Mouse (Mus musculus): ENCODE measurements around the gene Car5a. TPM values are rescaled to one million over a fixed set of nuclear protein-coding genes. Genes with fewer than 3 reads are reported as not detected.

The Car5a gene
- polyA plus RNA-seq, 1 experiment from 2014 or later = 0.72 TPM

DNA sequence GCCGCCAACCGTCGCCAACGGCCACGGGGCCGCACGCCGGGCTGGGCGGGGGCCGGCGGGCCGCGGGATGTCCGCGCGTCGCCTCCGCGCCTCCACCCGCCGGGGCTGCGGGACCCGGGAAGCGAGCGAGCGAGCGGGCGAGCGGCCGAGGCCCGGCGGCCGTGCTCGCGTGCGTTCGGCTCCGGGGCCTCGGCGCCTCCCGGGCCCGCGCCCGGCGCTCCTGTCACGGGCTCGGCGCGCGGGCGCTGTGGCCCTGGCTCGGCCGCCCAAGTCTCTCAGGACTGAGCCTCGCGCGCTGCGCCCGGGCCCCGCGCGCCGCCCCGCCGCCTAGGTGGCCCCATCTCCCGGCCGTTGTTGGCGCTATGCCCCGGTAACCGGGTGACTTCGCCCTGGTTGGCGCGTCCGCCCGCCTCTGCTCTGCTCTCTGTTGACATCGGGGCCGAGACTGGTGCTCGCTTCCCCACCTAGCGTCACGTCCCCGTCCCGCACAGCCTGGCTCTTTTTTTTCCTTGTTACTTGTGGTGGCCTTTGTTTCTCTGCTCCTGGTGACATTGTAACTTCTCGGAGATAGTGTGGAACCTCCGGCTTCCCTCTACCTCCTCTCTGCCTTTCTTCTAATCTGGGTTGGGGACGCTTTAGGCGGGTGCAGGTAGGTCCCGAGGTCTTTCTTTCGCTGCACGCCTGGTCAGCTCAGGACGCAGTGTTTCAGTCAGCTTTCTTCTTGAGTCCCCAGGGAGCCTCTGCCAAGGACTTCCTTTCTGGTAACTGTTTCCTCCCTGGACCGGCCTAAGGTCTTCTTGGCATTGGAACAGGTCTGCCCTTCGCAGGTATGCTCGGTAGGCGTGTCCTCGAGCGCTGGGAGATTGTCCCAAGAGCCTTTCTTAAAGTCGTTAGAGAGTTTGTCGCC is 6.3 kb upstream of the Car5a start:
- Histone ChIP-seq H3K4me3 (replicated peaks; ENCODE audit: low read length) (peak overlapping the region; percentile 87), H3K36me3 (ENCODE audit: control insufficient read depth, insufficient read depth) (no peaks in the 10 kb centered on the region), H3K9ac (replicated peaks; ENCODE audit: low read depth, low read length) (peak overlapping the region; percentile 95), H3K27me3 (replicated peaks; ENCODE audit: control insufficient read depth, insufficient read depth, low read length) (no peaks in the 10 kb centered on the region), H3K9me3 (ENCODE audit: control insufficient read depth, low read length) (no peaks in the 10 kb centered on the region), H3K27ac (ENCODE audit: low read length) (peak overlapping the region; percentile 94), H3K4me1 (replicated peaks; ENCODE audit: control insufficient read depth, insufficient read depth, low read length) (peaks cover 38% of the 10 kb centered on the region), H3K4me2 (ENCODE audit: low read length) (peak overlapping the region; percentile 66)
- no peak for ATAC-seq
- under 1% methylated on average over 52 of the region's 97 CpGs for WGBS

GRCm38 (mm10) chr8:121949941-121950748 is 5.4 kb upstream of the Car5a start:
- H3K27ac ChIP-seq (ENCODE audit: low read length) = peak overlapping the region; percentile 94
- peak overlapping the region; percentile 95 for H3K9ac ChIP-seq (replicated peaks; ENCODE audit: low read depth, low read length)
- peak overlapping the region; percentile 87 for H3K4me3 ChIP-seq (replicated peaks; ENCODE audit: low read length)
- H3K4me1 ChIP-seq (replicated peaks; ENCODE audit: control insufficient read depth, insufficient read depth, low read length) = peaks cover 38% of the 10 kb centered on the region
- under 1% methylated on average over 63 of the region's 66 CpGs for WGBS
- H3K4me2 ChIP-seq (ENCODE audit: low read length) = peak overlapping the region; percentile 66
- no peaks in the 10 kb centered on the region for H3K27me3 ChIP-seq (replicated peaks; ENCODE audit: control insufficient read depth, insufficient read depth, low read length)
- ATAC-seq = peak; percentile 97
- H3K9me3 ChIP-seq (ENCODE audit: control insufficient read depth, low read length) = no peaks in the 10 kb centered on the region
- H3K36me3 ChIP-seq (ENCODE audit: control insufficient read depth, insufficient read depth) = no peaks in the 10 kb centered on the region

- 58% methylated on average over 6 of the region's 6 CpGs for WGBS
- H3K9ac ChIP-seq (replicated peaks; ENCODE audit: low read depth, low read length) = peak within 1 kb of the TSS; percentile 95
- ATAC-seq = no peak
- H3K4me3 ChIP-seq (replicated peaks; ENCODE audit: low read length) = peak within 1 kb of the TSS; percentile 87
- H3K9me3 ChIP-seq (ENCODE audit: control insufficient read depth, low read length) = no peaks in the 10 kb centered on the region
- peak within 1 kb of the TSS; percentile 94 for H3K27ac ChIP-seq (ENCODE audit: low read length)
- peaks cover 38% of the 10 kb centered on the region for H3K4me1 ChIP-seq (replicated peaks; ENCODE audit: control insufficient read depth, insufficient read depth, low read length)
- no peaks in the 10 kb centered on the region for H3K36me3 ChIP-seq (ENCODE audit: control insufficient read depth, insufficient read depth)
- H3K4me2 ChIP-seq (ENCODE audit: low read length) = peak within 1 kb of the TSS; percentile 66
- no peaks in the 10 kb centered on the region for H3K27me3 ChIP-seq (replicated peaks; ENCODE audit: control insufficient read depth, insufficient read depth, low read length)
These were observed 4.6 kb upstream of the Car5a start, which contains the start of gene Banp for GRCm38 (mm10) chr8:121949222-121949800. Gene Banp (plus strand): TSS chr8:121949750.

GRCm38 (mm10) chr8:121948321-121949145 is 3.8 kb upstream of the Car5a start:
- Histone ChIP-seq H3K9ac (replicated peaks; ENCODE audit: low read depth, low read length) (peak overlapping the region; percentile 52), H3K27ac (ENCODE audit: low read length) (peak overlapping the region; percentile 74), H3K9me3 (ENCODE audit: control insufficient read depth, low read length) (no peaks in the 10 kb centered on the region), H3K27me3 (replicated peaks; ENCODE audit: control insufficient read depth, insufficient read depth, low read length) (no peaks in the 10 kb centered on the region), H3K4me1 (replicated peaks; ENCODE audit: control insufficient read depth, insufficient read depth, low read length) (peaks cover 38% of the 10 kb centered on the region), H3K4me3 (replicated peaks; ENCODE audit: low read length) (peak overlapping the region; percentile 36), H3K36me3 (ENCODE audit: control insufficient read depth, insufficient read depth) (no peaks in the 10 kb centered on the region), H3K4me2 (ENCODE audit: low read length) (peak overlapping the region; percentile 66)
- no peak for ATAC-seq
- WGBS = 56% methylated on average over 19 of the region's 19 CpGs

DNA sequence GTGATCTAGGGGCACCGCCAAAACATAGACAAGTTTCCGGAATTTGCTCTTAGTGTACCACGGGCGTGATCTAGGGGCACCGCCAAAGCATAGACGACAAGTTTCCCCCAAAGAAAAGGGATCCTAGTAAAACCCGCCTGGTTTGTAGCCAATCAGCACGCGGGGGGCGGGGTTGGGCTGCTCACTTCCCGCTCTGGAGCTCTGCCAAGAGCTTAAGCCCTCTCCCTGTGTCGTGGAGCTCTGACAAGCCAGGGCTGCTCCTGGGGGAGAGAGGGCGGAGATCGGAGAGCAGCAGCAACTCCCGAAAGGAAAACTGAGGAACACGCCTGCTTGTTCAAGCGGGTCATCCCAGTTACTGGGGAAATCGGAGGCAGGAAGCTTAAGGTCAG is 3.0 kb upstream of the Car5a start:
- H3K27ac ChIP-seq (ENCODE audit: low read length) = peak overlapping the region; percentile 74
- no peaks in the 10 kb centered on the region for H3K27me3 ChIP-seq (replicated peaks; ENCODE audit: control insufficient read depth, insufficient read depth, low read length)
- H3K4me1 ChIP-seq (replicated peaks; ENCODE audit: control insufficient read depth, insufficient read depth, low read length) = peaks cover 37% of the 10 kb centered on the region
- H3K4me2 ChIP-seq (ENCODE audit: low read length) = peak overlapping the region; percentile 66
- peak overlapping the region; percentile 36 for H3K4me3 ChIP-seq (replicated peaks; ENCODE audit: low read length)
- under 1% methylated on average over 18 of the region's 18 CpGs for WGBS
- no peaks in the 10 kb centered on the region for H3K9me3 ChIP-seq (ENCODE audit: control insufficient read depth, low read length)
- no peaks in the 10 kb centered on the region for H3K36me3 ChIP-seq (ENCODE audit: control insufficient read depth, insufficient read depth)
- H3K9ac ChIP-seq (replicated peaks; ENCODE audit: low read depth, low read length) = peak overlapping the region; percentile 52
- ATAC-seq = peak; percentile 19; the same call in 1 of the 2 replicates

GRCm38 (mm10) chr8:121947047-121947752 is 2.5 kb upstream of the Car5a start:
- Histone ChIP-seq H3K27ac (ENCODE audit: low read length) (peak overlapping the region; percentile 74), H3K9ac (replicated peaks; ENCODE audit: low read depth, low read length) (peak overlapping the region; percentile 52), H3K4me3 (replicated peaks; ENCODE audit: low read length) (peak overlapping the region; percentile 36), H3K27me3 (replicated peaks; ENCODE audit: control insufficient read depth, insufficient read depth, low read length) (no peaks in the 10 kb centered on the region), H3K4me1 (replicated peaks; ENCODE audit: control insufficient read depth, insufficient read depth, low read length) (peaks cover 31% of the 10 kb centered on the region), H3K36me3 (ENCODE audit: control insufficient read depth, insufficient read depth) (no peaks in the 10 kb centered on the region), H3K9me3 (ENCODE audit: control insufficient read depth, low read length) (no peaks in the 10 kb centered on the region), H3K4me2 (ENCODE audit: low read length) (peak overlapping the region; percentile 66)
- 30% methylated on average over 19 of the region's 19 CpGs for WGBS
- no peak for ATAC-seq

DNA sequence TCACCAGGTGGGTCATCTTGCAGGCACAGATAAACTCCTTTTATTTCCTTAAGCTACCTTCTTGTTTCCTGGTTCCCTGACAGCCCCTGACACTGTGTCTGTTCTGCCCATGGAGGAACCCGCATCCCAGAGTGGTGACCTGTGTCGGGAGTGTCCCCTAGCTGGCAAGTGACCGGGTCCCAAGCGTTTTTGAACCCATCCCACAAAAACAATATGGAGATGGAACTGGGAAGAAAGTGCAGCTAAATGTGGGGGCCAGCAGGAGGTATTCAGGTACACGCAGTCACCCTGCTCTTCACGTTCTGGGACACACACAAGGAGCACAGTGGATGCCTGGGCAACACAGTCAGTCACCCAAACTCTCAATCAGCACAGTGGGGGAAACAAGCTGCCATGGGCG is 1.6 kb upstream of the Car5a start:
- H3K27me3 ChIP-seq (replicated peaks; ENCODE audit: control insufficient read depth, insufficient read depth, low read length) = no peaks in the 10 kb centered on the region
- H3K9me3 ChIP-seq (ENCODE audit: control insufficient read depth, low read length) = no peaks in the 10 kb centered on the region
- 89% methylated on average over 7 of the region's 7 CpGs for WGBS
- H3K4me3 ChIP-seq (replicated peaks; ENCODE audit: low read length) = no peak overlapping the region
- H3K4me1 ChIP-seq (replicated peaks; ENCODE audit: control insufficient read depth, insufficient read depth, low read length) = peaks cover 23% of the 10 kb centered on the region
- no peak overlapping the region for H3K27ac ChIP-seq (ENCODE audit: low read length)
- no peak for ATAC-seq
- H3K9ac ChIP-seq (replicated peaks; ENCODE audit: low read depth, low read length) = no peak overlapping the region
- no peaks in the 10 kb centered on the region for H3K36me3 ChIP-seq (ENCODE audit: control insufficient read depth, insufficient read depth)
- no peak overlapping the region for H3K4me2 ChIP-seq (ENCODE audit: low read length)

GRCm38 (mm10) chr8:121943716-121944115 is 988 bp downstream of the Car5a start:
- no peak for ATAC-seq
- H3K4me2 ChIP-seq (ENCODE audit: low read length) = no peak overlapping the region
- 82% methylated on average over 8 of the region's 8 CpGs for WGBS
- H3K4me3 ChIP-seq (replicated peaks; ENCODE audit: low read length) = no peak overlapping the region
- no peaks in the 10 kb centered on the region for H3K36me3 ChIP-seq (ENCODE audit: control insufficient read depth, insufficient read depth)
- H3K27me3 ChIP-seq (replicated peaks; ENCODE audit: control insufficient read depth, insufficient read depth, low read length) = no peaks in the 10 kb centered on the region
- H3K9ac ChIP-seq (replicated peaks; ENCODE audit: low read depth, low read length) = no peak overlapping the region
- H3K9me3 ChIP-seq (ENCODE audit: control insufficient read depth, low read length) = no peaks in the 10 kb centered on the region
- H3K27ac ChIP-seq (ENCODE audit: low read length) = no peak overlapping the region
- peaks cover 17% of the 10 kb centered on the region for H3K4me1 ChIP-seq (replicated peaks; ENCODE audit: control insufficient read depth, insufficient read depth, low read length)

Data from forebrain, embryonic 16.5 days (tissue).